Mouse (Mus musculus): ENCODE measurements at regions not wholly inside any gene's neighbourhood (a gene's known extent, or its start where the extent isn't known, plus 50 kb on each side); places are given as distances from the start of the nearest gene placed in this dataset.

DNA sequence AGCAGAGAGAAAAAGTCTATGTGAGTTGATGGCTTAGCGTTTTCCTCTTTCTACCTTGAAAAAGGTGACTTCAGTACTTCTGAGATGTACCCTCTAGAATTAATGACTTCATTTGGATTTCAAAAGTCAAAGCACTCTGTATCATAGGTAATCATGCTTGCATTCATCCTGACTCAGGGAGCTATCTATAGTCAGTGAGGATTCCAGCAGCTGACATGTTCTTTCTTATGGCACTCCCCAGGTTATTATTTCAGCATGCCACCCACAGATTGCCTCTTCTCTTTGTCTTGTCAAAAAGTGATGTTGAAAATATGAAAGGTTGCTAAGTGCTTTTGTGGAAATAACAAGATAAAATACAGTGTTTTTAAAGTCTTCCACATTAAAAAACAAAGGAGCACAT lies 540.0 kb upstream of the Frg1 start:
- H3K9me3 ChIP-seq (ENCODE audit: control insufficient read depth, low read length), result no peaks in the 10 kb centered on the region
- H3K4me2 ChIP-seq (ENCODE audit: low read depth, low read length), result no peak overlapping the region
- H3K36me3 ChIP-seq (ENCODE audit: control insufficient read depth, insufficient read depth, low read length), result no peaks in the 10 kb centered on the region
- H3K9ac ChIP-seq (ENCODE audit: low read depth, low read length), result no peak overlapping the region
- no peak overlapping the region for H3K4me3 ChIP-seq (ENCODE audit: low read length)
- H3K27me3 ChIP-seq (replicated peaks; ENCODE audit: control insufficient read depth, insufficient read depth, low read length), result no peaks in the 10 kb centered on the region
- no peak for ATAC-seq
- no peak overlapping the region for H3K27ac ChIP-seq (ENCODE audit: low read length)
- 88% methylated on average over 1 of the region's 1 CpGs for WGBS
- no peaks in the 10 kb centered on the region for H3K4me1 ChIP-seq (ENCODE audit: control insufficient read depth, insufficient read depth, low read length)

DNA sequence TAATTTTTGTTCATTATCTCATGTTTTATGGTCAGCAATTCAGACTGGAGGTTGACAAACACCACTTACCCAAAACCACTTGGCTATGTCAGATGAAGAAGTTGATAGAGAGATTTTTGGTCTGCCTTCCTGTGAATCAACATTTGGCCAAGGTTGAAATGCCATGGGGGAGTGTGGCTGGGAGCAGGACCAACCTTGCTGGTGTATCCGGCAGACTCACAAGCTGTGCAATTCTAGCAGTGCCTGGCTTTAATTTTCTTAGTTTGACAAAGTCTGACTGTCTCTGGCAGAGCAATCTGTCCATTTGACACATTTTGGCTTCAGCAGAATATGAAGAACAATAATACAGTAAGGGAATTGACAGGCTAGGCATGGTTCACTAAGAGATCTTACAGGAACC lies 533.9 kb upstream of the Frg1 start:
- Histone ChIP-seq H3K27me3 (replicated peaks; ENCODE audit: control insufficient read depth, insufficient read depth, low read length) (no peaks in the 10 kb centered on the region), H3K9me3 (ENCODE audit: control insufficient read depth, low read length) (no peaks in the 10 kb centered on the region), H3K4me2 (ENCODE audit: low read depth, low read length) (no peak overlapping the region), H3K4me3 (ENCODE audit: low read length) (no peak overlapping the region), H3K36me3 (ENCODE audit: control insufficient read depth, insufficient read depth, low read length) (no peaks in the 10 kb centered on the region), H3K9ac (ENCODE audit: low read depth, low read length) (no peak overlapping the region), H3K4me1 (ENCODE audit: control insufficient read depth, insufficient read depth, low read length) (no peaks in the 10 kb centered on the region), H3K27ac (ENCODE audit: low read length) (no peak overlapping the region)
- WGBS, result 81% methylated on average over 1 of the region's 1 CpGs
- ATAC-seq, result no peak

DNA sequence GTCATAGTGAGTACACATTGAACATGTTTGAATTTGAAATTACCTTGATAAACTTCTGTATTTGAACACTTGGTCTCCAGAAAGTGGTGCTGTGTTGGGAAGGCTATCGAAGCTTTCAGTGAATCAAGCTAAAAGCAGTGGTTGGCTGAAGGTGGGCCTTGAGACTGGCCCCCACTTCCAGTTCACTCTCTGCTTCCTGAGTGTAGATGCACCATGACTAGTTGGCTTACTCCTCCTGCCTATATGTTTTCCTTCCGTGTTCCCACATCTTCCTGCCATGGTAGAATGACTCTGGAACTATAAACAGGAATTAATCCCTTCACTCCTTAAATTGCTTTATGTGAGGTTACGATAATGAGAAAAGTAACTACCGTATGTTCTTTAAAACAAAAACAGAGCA lies 522.4 kb upstream of the Frg1 start:
- H3K9ac ChIP-seq (ENCODE audit: low read depth, low read length), result no peak overlapping the region
- no peaks in the 10 kb centered on the region for H3K4me1 ChIP-seq (ENCODE audit: control insufficient read depth, insufficient read depth, low read length)
- H3K4me2 ChIP-seq (ENCODE audit: low read depth, low read length), result no peak overlapping the region
- WGBS, result 78% methylated on average over 4 of the region's 4 CpGs
- H3K27me3 ChIP-seq (replicated peaks; ENCODE audit: control insufficient read depth, insufficient read depth, low read length), result no peaks in the 10 kb centered on the region
- no peak overlapping the region for H3K4me3 ChIP-seq (ENCODE audit: low read length)
- ATAC-seq, result no peak
- H3K27ac ChIP-seq (ENCODE audit: low read length), result no peak overlapping the region
- H3K36me3 ChIP-seq (ENCODE audit: control insufficient read depth, insufficient read depth, low read length), result no peaks in the 10 kb centered on the region
- no peaks in the 10 kb centered on the region for H3K9me3 ChIP-seq (ENCODE audit: control insufficient read depth, low read length)

DNA sequence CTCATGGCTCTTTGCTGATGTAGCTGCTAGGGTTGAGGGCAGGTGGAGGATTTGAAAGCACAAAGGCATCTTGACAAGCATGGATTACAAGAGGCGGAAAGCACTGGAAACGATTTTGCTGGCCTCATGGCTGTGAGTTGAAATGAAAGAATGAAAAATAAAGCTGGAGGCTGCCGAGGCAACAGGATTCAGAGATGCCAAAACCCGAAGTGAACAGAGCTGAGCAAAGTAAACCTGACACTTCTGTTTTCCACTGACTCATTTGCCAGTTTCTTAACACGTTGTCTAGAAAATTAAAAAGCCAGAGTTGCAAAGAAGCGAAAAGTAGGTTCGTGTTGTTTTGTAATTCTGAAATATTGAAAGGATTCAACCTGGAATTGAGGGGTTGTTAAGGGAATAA lies 504.2 kb upstream of the Frg1 start:
- H3K9me3 ChIP-seq (ENCODE audit: control insufficient read depth, low read length), result no peaks in the 10 kb centered on the region
- no peaks in the 10 kb centered on the region for H3K27me3 ChIP-seq (replicated peaks; ENCODE audit: control insufficient read depth, insufficient read depth, low read length)
- H3K4me3 ChIP-seq (ENCODE audit: low read length), result no peak overlapping the region
- ATAC-seq, result no peak
- H3K36me3 ChIP-seq (ENCODE audit: control insufficient read depth, insufficient read depth, low read length), result no peaks in the 10 kb centered on the region
- 86% methylated on average over 7 of the region's 7 CpGs for WGBS
- no peak overlapping the region for H3K4me2 ChIP-seq (ENCODE audit: low read depth, low read length)
- H3K4me1 ChIP-seq (ENCODE audit: control insufficient read depth, insufficient read depth, low read length), result no peaks in the 10 kb centered on the region
- no peak overlapping the region for H3K9ac ChIP-seq (ENCODE audit: low read depth, low read length)
- H3K27ac ChIP-seq (ENCODE audit: low read length), result no peak overlapping the region

DNA sequence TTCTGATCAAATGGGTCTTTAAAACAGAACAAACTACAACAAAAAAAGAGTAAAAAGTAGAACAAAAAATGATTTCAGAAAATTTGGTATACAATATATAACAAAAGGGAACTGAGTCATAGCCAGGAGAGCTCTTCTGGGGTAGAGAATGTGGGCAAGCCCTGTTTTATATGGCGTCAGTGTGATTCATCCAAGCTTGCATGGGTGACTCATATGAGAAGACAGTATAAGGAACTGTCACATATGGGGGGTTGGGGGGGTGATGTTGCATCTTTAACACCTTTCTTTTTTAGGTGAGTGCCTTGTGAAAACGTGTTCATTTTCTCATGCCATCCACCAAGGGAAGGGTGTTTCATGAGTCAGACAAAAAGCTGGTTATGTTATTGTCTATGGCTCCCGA lies 503.7 kb upstream of the Frg1 start:
- Histone ChIP-seq H3K4me1 (ENCODE audit: control insufficient read depth, insufficient read depth, low read length) (no peaks in the 10 kb centered on the region), H3K27ac (ENCODE audit: low read length) (no peak overlapping the region), H3K4me3 (ENCODE audit: low read length) (no peak overlapping the region), H3K27me3 (replicated peaks; ENCODE audit: control insufficient read depth, insufficient read depth, low read length) (no peaks in the 10 kb centered on the region), H3K4me2 (ENCODE audit: low read depth, low read length) (no peak overlapping the region), H3K9me3 (ENCODE audit: control insufficient read depth, low read length) (no peaks in the 10 kb centered on the region), H3K9ac (ENCODE audit: low read depth, low read length) (no peak overlapping the region), H3K36me3 (ENCODE audit: control insufficient read depth, insufficient read depth, low read length) (no peaks in the 10 kb centered on the region)
- WGBS, result 83% methylated on average over 3 of the region's 3 CpGs
- ATAC-seq, result no peak

DNA sequence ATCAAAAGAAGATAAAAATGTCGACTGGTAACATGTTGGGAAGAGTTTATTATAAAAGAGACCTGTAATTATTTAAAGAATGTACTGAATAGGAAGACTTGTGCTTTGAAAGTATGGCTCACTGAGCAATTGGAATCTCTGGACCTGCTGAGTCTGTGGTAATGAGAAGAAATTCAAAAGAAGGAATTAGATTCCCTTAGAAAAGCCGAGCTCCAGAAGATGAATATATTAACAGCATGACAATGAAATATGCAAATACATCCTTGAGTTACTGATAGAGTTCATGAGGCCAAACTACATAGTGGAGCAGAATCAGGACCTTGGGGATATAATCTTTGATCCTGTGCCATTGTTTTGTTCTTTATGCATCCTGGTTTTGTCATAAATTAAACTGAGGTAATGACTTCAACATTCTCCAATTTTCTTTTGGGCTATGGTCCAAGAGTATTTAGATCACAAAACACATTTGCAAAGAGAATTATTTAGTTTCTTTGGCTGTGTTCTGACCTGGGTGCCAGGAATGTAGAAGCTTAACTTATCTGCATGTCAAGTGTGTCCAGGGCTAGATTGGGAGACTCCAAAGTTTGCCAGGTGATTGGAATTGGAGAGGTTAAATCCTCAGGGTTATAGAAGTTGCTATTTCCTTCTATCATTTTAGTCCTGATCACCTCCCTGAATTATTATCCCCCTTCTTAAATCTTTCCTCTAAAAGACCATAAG lies 461.3 kb upstream of the Frg1 start:
- H3K4me2 ChIP-seq (ENCODE audit: low read depth, low read length), result no peak overlapping the region
- no peak for ATAC-seq
- 67% methylated on average over 2 of the region's 2 CpGs for WGBS

DNA sequence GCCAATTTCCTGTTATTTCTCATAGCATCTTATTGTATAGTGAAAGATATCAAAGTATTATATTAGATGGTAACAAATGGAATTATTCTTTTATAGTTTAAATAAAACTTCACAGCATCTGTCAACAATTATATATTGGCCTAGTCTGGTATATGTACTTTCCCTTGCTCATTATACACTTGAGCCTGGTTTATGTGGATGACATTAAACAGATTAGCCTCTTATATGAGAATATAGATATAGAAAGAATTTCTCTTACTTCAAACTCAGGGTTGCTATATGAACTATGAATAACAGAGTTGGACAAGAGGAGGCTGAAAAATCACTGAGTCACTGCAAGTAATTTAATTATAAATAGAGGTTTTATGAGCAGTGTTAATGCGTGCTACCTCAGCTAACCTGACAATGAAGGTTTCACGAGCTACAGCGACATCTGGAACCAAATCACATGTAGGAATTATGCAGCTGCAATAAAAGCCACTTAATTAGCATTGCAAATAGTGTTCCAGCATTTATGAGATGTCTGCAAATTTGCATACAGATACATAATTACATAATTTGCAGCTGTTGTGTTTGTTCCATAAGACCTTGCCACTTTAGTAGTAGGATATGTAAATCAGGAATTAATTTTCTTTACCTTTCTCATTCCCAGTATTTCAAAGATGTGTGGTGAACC lies 452.9 kb upstream of the Frg1 start:
- no peak overlapping the region for H3K27ac ChIP-seq (ENCODE audit: low read length)
- H3K9me3 ChIP-seq (ENCODE audit: control insufficient read depth, low read length), result no peaks in the 10 kb centered on the region
- H3K9ac ChIP-seq (ENCODE audit: low read depth, low read length), result no peak overlapping the region
- H3K27me3 ChIP-seq (replicated peaks; ENCODE audit: control insufficient read depth, insufficient read depth, low read length), result no peaks in the 10 kb centered on the region
- no peak for ATAC-seq
- H3K36me3 ChIP-seq (ENCODE audit: control insufficient read depth, insufficient read depth, low read length), result no peaks in the 10 kb centered on the region
- H3K4me1 ChIP-seq (ENCODE audit: control insufficient read depth, insufficient read depth, low read length), result no peaks in the 10 kb centered on the region
- 74% methylated on average over 3 of the region's 3 CpGs for WGBS
- H3K4me3 ChIP-seq (ENCODE audit: low read length), result no peak overlapping the region
- no peak overlapping the region for H3K4me2 ChIP-seq (ENCODE audit: low read depth, low read length)

More for the DNA sequence above, 461.3 kb upstream of the Frg1 start:
- Histone ChIP-seq H3K9ac (ENCODE audit: low read depth, low read length) (no peak overlapping the region), H3K4me1 (ENCODE audit: control insufficient read depth, insufficient read depth, low read length) (no peaks in the 10 kb centered on the region), H3K9me3 (ENCODE audit: control insufficient read depth, low read length) (no peaks in the 10 kb centered on the region), H3K36me3 (ENCODE audit: control insufficient read depth, insufficient read depth, low read length) (no peaks in the 10 kb centered on the region), H3K27ac (ENCODE audit: low read length) (no peak overlapping the region), H3K27me3 (replicated peaks; ENCODE audit: control insufficient read depth, insufficient read depth, low read length) (no peaks in the 10 kb centered on the region), H3K4me3 (ENCODE audit: low read length) (no peak overlapping the region)

DNA sequence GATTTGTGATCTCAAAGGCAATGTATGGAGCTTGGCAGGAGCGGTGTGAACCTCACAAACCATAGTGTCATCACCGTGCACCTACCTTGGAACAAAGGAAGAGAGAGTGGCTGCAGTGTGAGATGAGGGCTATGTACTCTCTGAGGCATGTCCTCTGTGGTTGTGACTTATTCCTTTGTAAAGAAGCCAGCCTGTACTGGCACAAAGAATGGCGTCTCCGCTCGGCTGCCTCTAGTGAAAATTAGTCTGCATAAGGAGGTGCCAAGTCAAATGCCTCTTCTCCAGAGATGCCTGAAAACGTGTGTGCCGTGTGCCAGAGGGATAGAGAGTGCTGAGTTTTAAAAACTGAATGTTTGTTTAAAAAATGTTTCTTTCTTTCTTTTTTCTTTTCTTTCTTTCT lies 444.0 kb upstream of the Frg1 start:
- Histone ChIP-seq H3K9me3 (ENCODE audit: control insufficient read depth, low read length) (no peaks in the 10 kb centered on the region), H3K4me1 (ENCODE audit: control insufficient read depth, insufficient read depth, low read length) (no peaks in the 10 kb centered on the region), H3K4me2 (ENCODE audit: low read depth, low read length) (no peak overlapping the region), H3K9ac (ENCODE audit: low read depth, low read length) (no peak overlapping the region), H3K27ac (ENCODE audit: low read length) (no peak overlapping the region), H3K4me3 (ENCODE audit: low read length) (no peak overlapping the region), H3K27me3 (replicated peaks; ENCODE audit: control insufficient read depth, insufficient read depth, low read length) (no peaks in the 10 kb centered on the region), H3K36me3 (ENCODE audit: control insufficient read depth, insufficient read depth, low read length) (no peaks in the 10 kb centered on the region)
- no peak for ATAC-seq
- WGBS, result 84% methylated on average over 7 of the region's 7 CpGs

DNA sequence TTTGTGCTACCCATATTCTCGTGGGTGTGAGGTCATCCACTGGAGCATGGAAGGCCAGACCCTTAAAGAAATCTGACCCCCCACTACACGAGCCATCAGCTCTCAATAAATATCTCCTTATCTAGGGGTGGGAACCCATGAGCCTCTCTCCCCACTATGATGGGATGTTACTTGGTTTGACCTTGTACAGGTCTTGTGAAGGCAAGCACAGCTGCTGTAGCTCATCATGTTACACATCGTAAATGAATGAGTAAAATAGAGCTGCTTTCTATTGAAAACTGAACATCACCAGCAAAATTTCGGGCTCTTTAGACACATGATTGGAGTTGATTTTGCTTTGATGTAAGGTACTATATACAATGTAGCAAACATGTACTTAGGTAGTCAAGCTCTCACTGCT lies 414.8 kb upstream of the Frg1 start:
- H3K9ac ChIP-seq (ENCODE audit: low read depth, low read length), result no peak overlapping the region
- H3K27me3 ChIP-seq (replicated peaks; ENCODE audit: control insufficient read depth, insufficient read depth, low read length), result no peaks in the 10 kb centered on the region
- no peak overlapping the region for H3K4me2 ChIP-seq (ENCODE audit: low read depth, low read length)
- ATAC-seq, result no peak
- no peak overlapping the region for H3K4me3 ChIP-seq (ENCODE audit: low read length)
- H3K27ac ChIP-seq (ENCODE audit: low read length), result no peak overlapping the region
- no peaks in the 10 kb centered on the region for H3K4me1 ChIP-seq (ENCODE audit: control insufficient read depth, insufficient read depth, low read length)
- no peaks in the 10 kb centered on the region for H3K9me3 ChIP-seq (ENCODE audit: control insufficient read depth, low read length)
- WGBS, result 77% methylated on average over 4 of the region's 4 CpGs
- no peaks in the 10 kb centered on the region for H3K36me3 ChIP-seq (ENCODE audit: control insufficient read depth, insufficient read depth, low read length)

DNA sequence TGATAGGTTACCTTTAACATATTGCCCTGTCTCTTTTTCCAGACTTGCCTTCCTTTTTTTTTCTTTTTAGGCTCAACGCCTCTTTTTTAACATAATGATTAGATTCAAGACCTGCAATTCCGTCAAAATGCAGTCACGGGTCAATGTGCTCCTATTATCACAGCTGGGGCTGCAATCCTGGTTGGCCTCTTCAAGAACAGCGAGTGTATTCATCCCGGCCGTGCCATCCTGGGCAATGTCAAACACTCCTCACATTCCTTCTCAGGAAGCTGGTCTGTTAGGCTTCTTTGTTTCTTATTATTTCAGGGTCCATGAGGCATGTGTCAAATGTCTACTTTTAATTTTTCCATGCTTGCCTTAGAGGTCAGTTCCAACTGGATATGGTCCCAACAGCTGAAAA lies 413.5 kb upstream of the Frg1 start:
- H3K4me3 ChIP-seq (ENCODE audit: low read length), result no peak overlapping the region
- 64% methylated on average over 6 of the region's 6 CpGs for WGBS
- no peak for ATAC-seq

More for the DNA sequence above, 413.5 kb upstream of the Frg1 start:
- H3K27ac ChIP-seq (ENCODE audit: low read length), result no peak overlapping the region
- H3K27me3 ChIP-seq (replicated peaks; ENCODE audit: control insufficient read depth, insufficient read depth, low read length), result no peaks in the 10 kb centered on the region
- H3K36me3 ChIP-seq (ENCODE audit: control insufficient read depth, insufficient read depth, low read length), result no peaks in the 10 kb centered on the region
- no peak overlapping the region for H3K9ac ChIP-seq (ENCODE audit: low read depth, low read length)
- H3K4me1 ChIP-seq (ENCODE audit: control insufficient read depth, insufficient read depth, low read length), result no peaks in the 10 kb centered on the region
- no peak overlapping the region for H3K4me2 ChIP-seq (ENCODE audit: low read depth, low read length)
- no peaks in the 10 kb centered on the region for H3K9me3 ChIP-seq (ENCODE audit: control insufficient read depth, low read length)

All from intestine, embryonic 16.5 days (tissue).